ENCODE assay signal across 10 mouse cellular contexts in the genomic region with DNA sequence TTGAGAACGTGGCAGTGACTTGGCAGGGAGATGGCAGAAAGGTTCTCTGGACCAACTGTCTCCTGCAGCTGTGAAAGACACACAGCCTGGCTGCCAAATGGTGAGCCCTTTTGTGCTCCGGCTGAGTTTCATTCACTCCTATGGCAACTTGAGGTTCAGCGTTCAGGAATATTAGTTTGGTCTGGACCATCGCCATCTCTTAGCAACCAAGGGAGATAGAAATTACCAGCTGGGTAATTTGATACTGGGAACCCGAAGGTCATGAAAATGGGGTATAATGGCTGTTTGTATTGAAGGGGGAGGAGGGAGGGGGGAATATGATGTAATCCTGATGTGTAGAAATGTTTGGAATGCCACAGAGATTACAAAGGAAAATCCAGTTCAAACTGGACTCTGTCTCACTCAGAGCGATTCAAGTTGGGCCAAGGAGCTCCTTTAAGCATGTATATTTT.
DNase-seq lines count a peak whose midpoint lies in the region; ATAC-seq and TF ChIP-seq lines count a peak whose summit lies in the region.
"Had no signal": no experiment of that assay in that cellular context is flagged by ENCODE, and none has a peak within 500 bp of the region (broad histone marks: within the 10 kb centered on the region; RNA-seq: fewer than 3 reads in every experiment).

No protein-coding gene starts in this region.

- no peak overlapping the region for H3K9ac ChIP-seq in heart, embryonic 14.5 days (ENCODE audit: low read length)
- H3K9ac ChIP-seq in midbrain, embryonic 12.5 days (replicated peaks) = no peak overlapping the region
- H3K9ac ChIP-seq: liver, embryonic 13.5 days had no signal

- TF ChIP-seq CTCF in brain, embryonic 14.5 days (IDR thresholded peaks at IDR 0.05; ENCODE audit: borderline replicate concordance, extremely low read depth, insufficient read depth, insufficient read length) = no peak

- H3K4me3 ChIP-seq in heart, embryonic 14.5 days (ENCODE audit: control insufficient read depth in 1 of 2, insufficient read depth in 1 of 2, low read depth in 1 of 2, low read length in 2 of 2) = no peak overlapping the region
- no peak overlapping the region for H3K4me3 ChIP-seq in midbrain, embryonic 12.5 days
- H3K4me3 ChIP-seq: liver, embryonic 13.5 days had no signal

- H3K9me3 ChIP-seq in heart, embryonic 14.5 days (ENCODE audit: control insufficient read depth, low read length) = no peaks in the 10 kb centered on the region
- H3K9me3 ChIP-seq in midbrain, embryonic 12.5 days = no peaks in the 10 kb centered on the region
- H3K9me3 ChIP-seq: liver, embryonic 13.5 days had no signal

- peak; percentile 92 for DNase-seq in heart, adult 11 months
- no peak for DNase-seq in heart, postnatal 36 days
- peak; percentile 94 for DNase-seq in brain, embryonic 14.5 days (ENCODE audit: low read depth)
- DNase-seq in left cerebral cortex, postnatal 14 days (ENCODE audit: low spot score in 2 of 2) = no peak
- DNase-seq in gastrocnemius, postnatal 25 days = no peak
- no peak for DNase-seq in urinary bladder, postnatal 4 days (ENCODE audit: low spot score in 2 of 2)
- DNase-seq: liver, embryonic 13.5 days had no signal

- peak overlapping the region; percentile 57 to 67 for H3K27ac ChIP-seq in heart, embryonic 14.5 days (replicated peaks in 1 of 2; ENCODE audit: control insufficient read depth in 1 of 2, insufficient read depth in 1 of 2, low read depth in 2 of 2, low read length in 2 of 2)
- H3K27ac ChIP-seq in midbrain, embryonic 12.5 days (replicated peaks) = peak overlapping the region; percentile 82
- H3K27ac ChIP-seq: liver, embryonic 13.5 days had no signal

- peaks cover 19 to 26% of the 10 kb centered on the region in 2 experiments for H3K4me1 ChIP-seq in heart, embryonic 14.5 days (ENCODE audit: control insufficient read depth in 2 of 2, insufficient read depth in 2 of 2, low read length in 2 of 2)
- peaks cover 43% of the 10 kb centered on the region for H3K4me1 ChIP-seq in midbrain, embryonic 12.5 days

- no peak overlapping the region for H3K4me2 ChIP-seq in heart, embryonic 14.5 days (ENCODE audit: low read length)
- H3K4me2 ChIP-seq in midbrain, embryonic 12.5 days (replicated peaks) = 0 out of 2 replicates have a peak overlapping the region, but pooled peaks have one; percentile 13
- H3K4me2 ChIP-seq: liver, embryonic 13.5 days had no signal

- 41% methylated on average over 6 of the region's 6 CpGs for WGBS in heart, embryonic 14.5 days
- 9% methylated on average over 6 of the region's 6 CpGs for WGBS in midbrain, embryonic 12.5 days

- TF ChIP-seq POLR2A in brain, embryonic 14.5 days (IDR thresholded peaks at IDR 0.05; ENCODE audit: borderline replicate concordance, extremely low read depth, insufficient read depth, insufficient read length, poor library complexity, severe bottlenecking) = no peak

- H3K36me3 ChIP-seq in heart, embryonic 14.5 days (ENCODE audit: control insufficient read depth, insufficient read depth, low read length) = no peaks in the 10 kb centered on the region
- H3K36me3 ChIP-seq in midbrain, embryonic 12.5 days = no peaks in the 10 kb centered on the region
- H3K36me3 ChIP-seq: G1E; liver, embryonic 13.5 days had no signal

- intact Hi-C loops in heart, postnatal 36 days (cut with DNase I) = loop anchor here (5.0 to 10.0 kb wide), 2 partner anchors 37 to 441 kb away; no protein-coding TSS in a partner anchor
- intact Hi-C loops in left cerebral cortex, postnatal 14 days (cut with DNase I) = loop anchor here (10.0 kb wide), 1 partner anchor 821 kb away; no protein-coding TSS in a partner anchor

- ATAC-seq in heart, embryonic 14.5 days (ENCODE audit: insufficient number of reproducible peaks, insufficient read depth, low FRiP score, low read depth) = no peak
- peak; percentile 76 for ATAC-seq in midbrain, embryonic 12.5 days (ENCODE audit: low FRiP score, low read depth)

- no peaks in the 10 kb centered on the region for H3K27me3 ChIP-seq in heart, embryonic 14.5 days (ENCODE audit: control insufficient read depth, insufficient read depth, low read length)
- no peaks in the 10 kb centered on the region for H3K27me3 ChIP-seq in midbrain, embryonic 12.5 days
- H3K27me3 ChIP-seq: liver, embryonic 13.5 days had no signal

Comparison
In these comparisons a context has a peak if more than half of its experiments do, and no peak if none do; other contexts are left out.
1. DNase-seq: peak in heart, adult 11 months (single experiment) and brain, embryonic 14.5 days (single experiment); none in heart, postnatal 36 days (0 of 2), left cerebral cortex, postnatal 14 days (0 of 2), gastrocnemius, postnatal 25 days (single experiment) and urinary bladder, postnatal 4 days (0 of 2).